Mouse (Mus musculus): ENCODE results near the gene Abr. TPM values are rescaled to one million over a fixed set of nuclear protein-coding genes. Genes with fewer than 3 reads are reported as not detected.

Gene Abr
- total RNA-seq, 2 experiments from 2014 or later = 502 to 515 TPM

GRCm38 (mm10) chr11:76493167-76493566 lies 128.9 kb downstream of the Abr start:
- DNase-seq = no peak

GRCm38 (mm10) chr11:76491817-76492216 lies 130.3 kb downstream of the Abr start:
- no peak for DNase-seq

GRCm38 (mm10) chr11:76489407-76489806 lies 132.7 kb downstream of the Abr start:
- no peak for DNase-seq

- DNase-seq = no peak
Observed at GRCm38 (mm10) chr11:76487024-76487423, 135.1 kb downstream of the Abr start.

GRCm38 (mm10) chr11:76484033-76484432 lies 138.1 kb downstream of the Abr start:
- no peak for DNase-seq

GRCm38 (mm10) chr11:76483171-76483727 lies 138.9 kb downstream of the Abr start:
- no peak for DNase-seq

DNA sequence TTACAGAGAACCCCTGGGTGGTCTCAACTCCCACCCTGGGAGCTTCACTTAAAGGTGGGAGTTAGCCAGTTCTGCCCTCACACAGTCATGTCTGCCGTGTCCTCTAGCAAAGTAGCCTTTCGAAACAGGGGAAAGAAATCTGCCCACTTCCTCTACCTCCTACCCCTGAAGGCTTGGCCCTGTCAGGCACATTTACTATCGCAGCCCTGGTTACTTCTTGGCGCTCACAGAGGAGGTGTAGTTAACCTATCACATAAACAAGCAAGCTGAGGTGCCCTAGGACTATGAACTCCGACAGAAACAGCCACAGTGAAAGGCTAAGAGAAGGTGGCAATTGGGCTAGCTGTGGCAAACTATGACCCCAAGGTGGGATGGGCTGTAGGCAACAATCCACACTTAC lies 139.4 kb downstream of the Abr start:
- no peak for DNase-seq

DNA sequence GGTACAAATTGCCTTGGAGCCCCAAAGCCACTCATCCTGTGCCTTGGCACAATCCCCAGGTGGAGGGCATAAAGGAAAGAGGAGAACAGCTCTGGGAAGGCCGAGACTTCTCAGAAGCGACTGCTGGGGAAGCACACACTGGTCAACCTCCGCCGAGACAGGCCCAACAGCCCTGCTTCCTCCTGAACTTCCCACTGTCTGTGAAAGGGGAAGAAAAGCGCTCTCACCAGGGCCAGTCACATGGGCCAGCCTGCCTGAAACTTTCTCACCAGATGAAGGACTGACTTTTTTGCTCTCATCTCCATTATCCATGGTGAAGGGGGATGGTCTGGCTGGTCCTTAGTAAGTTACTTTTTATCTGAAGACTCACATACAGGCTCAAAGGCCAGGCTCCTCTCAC lies 139.9 kb downstream of the Abr start:
- no peak for DNase-seq

DNA sequence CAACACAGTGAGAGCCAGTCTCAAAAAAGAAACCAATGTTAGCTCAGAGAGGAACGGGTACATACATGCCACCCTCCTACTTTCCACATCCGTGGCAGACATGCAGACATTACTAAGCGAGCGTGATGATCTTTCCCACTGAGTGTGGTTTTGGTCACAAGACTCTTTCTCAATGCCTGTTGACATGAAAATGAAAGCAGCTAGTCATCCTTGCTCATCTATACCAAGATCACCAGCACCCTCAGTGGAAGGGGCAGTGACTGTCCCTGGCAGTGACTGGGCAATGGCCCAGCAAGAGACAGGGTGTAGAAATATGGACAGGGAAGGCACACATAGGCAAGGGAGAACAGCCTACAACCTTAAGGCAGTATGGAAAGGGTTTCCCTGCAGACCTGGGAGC lies 142.4 kb downstream of the Abr start:
- no peak for DNase-seq

- DNase-seq = no peak
Observed at GRCm38 (mm10) chr11:76478676-76479655, 143.1 kb downstream of the Abr start.

GRCm38 (mm10) chr11:76477095-76477525 lies 145.0 kb downstream of the Abr start:
- DNase-seq = no peak

GRCm38 (mm10) chr11:76476376-76477094 lies 145.6 kb downstream of the Abr start:
- DNase-seq = no peak

DNA sequence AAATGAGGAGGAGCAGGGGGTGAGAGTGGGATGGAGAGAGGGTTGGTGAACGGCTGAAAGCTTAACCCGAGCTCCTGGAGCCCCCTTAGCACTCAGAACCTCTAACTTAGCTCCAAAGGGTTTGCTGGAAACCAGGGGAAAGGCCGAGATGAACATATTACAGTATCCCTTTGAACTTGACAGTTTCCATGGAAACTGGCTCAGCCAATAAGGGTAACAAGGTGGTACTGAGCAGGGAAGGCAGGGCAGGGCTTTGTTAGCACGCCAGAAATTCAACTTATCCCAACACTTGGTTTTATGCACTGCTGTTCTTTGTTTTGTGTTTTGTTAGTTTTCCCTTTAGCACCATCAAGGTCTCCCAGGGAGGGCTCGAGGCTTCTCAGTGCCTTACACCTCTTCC lies 149.5 kb downstream of the Abr start:
- no peak for DNase-seq

DNA sequence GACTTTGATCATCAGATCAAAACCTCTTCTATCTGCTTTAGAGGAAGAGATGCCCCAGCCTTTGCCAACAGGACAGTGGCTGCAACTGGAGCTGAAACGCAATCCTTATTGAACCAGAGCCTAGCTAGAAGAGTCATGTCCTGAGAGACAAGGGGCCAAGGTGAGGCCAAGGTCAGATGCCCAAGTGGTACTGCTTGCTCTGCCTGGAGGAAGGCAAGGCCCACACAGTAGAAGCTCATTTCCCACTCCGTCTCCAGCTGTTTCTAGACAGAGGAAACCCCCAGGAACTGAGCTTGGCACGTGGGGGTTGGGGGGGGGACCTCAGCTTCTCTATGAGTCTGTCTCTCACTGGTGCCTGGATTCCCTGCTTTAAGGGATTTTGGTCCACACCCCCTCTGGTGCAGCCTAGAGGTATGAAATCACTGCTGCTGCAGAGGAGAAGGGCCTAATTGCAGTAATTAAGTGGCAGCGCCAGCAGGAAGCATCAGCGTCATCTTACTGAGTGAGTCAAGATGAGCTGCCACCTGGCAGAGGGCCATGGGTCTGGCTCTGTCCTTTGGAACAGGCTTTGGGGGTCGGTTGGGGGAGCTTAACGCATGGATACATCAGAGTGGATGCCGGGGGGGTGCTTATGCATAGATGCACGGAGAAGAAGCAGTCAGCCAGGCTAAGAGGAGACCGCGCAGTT lies 152.7 kb downstream of the Abr start:
- no peak for DNase-seq

GRCm38 (mm10) chr11:76468347-76468746 lies 153.8 kb downstream of the Abr start:
- DNase-seq = no peak

DNA sequence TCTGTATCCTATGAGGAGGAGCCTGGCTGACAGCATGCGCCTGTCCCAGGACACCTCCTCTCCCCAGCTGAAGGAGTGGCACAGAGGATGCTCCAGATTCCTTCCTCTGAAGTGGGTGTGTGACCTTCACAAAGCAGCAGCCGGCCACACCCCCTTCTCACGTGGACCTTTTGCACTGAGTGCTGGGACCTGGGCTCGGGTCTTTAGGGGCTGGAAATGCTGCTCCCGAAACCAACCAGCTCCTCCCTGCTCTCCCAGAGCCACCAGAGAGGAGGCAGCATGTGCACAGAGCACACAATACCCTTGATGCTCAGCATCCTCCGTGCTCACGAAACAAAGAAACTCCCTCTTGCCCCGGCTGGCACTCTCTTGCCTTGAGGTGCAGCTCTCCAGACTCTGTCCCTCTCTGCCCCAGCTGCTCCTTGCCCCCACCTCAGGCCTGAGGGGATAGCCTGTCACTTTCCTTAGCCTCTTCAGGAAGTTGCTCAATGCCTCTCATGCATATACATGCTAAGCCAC lies 154.6 kb downstream of the Abr start:
- DNase-seq = no peak

DNA sequence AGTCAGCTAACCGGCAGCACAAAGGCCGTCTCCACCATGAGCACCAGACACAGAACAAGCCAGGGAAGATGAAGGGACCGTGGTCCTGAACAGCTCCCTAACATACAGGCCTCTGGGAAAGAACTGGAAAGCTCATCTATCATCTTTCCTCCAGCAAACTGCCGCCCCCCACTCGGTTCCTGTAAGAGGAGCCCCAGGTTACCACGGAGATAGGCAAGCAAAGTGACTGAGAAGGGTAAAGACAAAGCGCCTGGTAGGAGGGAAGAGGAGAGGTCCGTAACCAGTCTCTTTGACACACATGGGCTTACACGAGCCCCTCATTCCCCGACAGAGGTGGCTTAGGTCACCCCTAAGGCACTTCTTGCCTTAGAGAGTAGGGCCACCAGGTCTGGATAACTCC lies 155.0 kb downstream of the Abr start:
- DNase-seq = no peak

- DNase-seq = no peak
Observed at GRCm38 (mm10) chr11:76465879-76466278, 156.2 kb downstream of the Abr start.

GRCm38 (mm10) chr11:76461696-76462095 lies 160.4 kb downstream of the Abr start:
- no peak for DNase-seq

- DNase-seq = no peak
Observed at GRCm38 (mm10) chr11:76461201-76461600, 160.9 kb downstream of the Abr start.

- no peak for DNase-seq
Observed at GRCm38 (mm10) chr11:76459489-76459888, 162.6 kb downstream of the Abr start.

- no peak for DNase-seq
Observed at GRCm38 (mm10) chr11:76458730-76459129, 163.4 kb downstream of the Abr start.
